Mouse (Mus musculus): ENCODE data around the gene Gm45234. TPM values are rescaled to one million over a fixed set of nuclear protein-coding genes. Genes with fewer than 3 reads are reported as not detected.
A peak's percentile ranks its signal among the peaks of the same experiment; 100 is the strongest.

The Gm45234 gene
- total and polyA plus RNA-seq, 2 experiments from 2014 or later, result not detected

DNA sequence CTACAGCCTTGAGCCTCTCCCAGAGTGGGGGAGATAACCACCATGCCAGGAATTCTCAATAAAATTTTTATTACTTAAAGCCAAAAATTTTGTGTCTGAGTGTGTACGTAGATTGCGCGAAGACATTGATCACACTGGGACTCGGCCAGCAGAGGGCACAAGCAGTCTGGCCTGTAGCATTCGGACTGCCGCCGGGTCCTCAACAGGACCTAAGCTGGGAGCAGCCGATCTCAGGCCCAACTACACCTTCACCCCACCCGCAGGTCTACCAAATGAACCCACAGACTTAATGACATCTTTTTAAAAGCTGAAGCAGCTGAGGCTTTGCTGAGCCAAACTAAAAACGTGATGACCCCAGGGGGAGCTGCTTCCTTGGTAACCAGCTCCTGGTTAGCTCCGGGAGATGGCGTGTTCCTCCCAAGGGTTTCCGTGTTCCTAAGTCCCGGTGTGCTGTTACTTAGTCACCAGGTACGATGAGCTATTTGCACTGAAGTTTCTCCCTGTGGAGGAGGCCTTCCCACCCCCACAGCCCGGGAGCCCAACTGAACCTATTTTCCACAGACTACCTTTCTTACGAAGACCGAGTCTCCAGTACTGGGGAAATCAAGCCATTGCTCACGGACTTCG is 38.8 kb downstream of the Gm45234 start:
- no peaks in the 10 kb centered on the region for H3K9me3 ChIP-seq (ENCODE audit: low read length)
- peak; percentile 76 for DNase-seq (ENCODE audit: low spot score)
- WGBS, result 60% methylated on average over 20 of the region's 20 CpGs
- no peak overlapping the region for H3K27ac ChIP-seq (ENCODE audit: low read depth, low read length)
- H3K9ac ChIP-seq (replicated peaks; ENCODE audit: low read length, poor library complexity, severe bottlenecking), result no peak overlapping the region
- TF ChIP-seq CTCF (IDR thresholded peaks at IDR 0.05), result peak; percentile 74
- ATAC-seq (ENCODE audit: low FRiP score), result no peak
- no peaks in the 10 kb centered on the region for H3K27me3 ChIP-seq (ENCODE audit: insufficient read depth, low read length)
- H3K4me3 ChIP-seq (ENCODE audit: low read depth, low read length), result no peak overlapping the region
- H3K4me1 ChIP-seq (ENCODE audit: insufficient read depth, low read length), result peaks cover 7% of the 10 kb centered on the region; the same call in 1 of the 2 replicates
- no peak overlapping the region for H3K4me2 ChIP-seq (ENCODE audit: low read depth, low read length, poor library complexity, severe bottlenecking)
- H3K36me3 ChIP-seq (ENCODE audit: insufficient read depth, low read length), result peaks cover 21% of the 10 kb centered on the region

GRCm38 (mm10) chr6:124712918-124713317 is 42.9 kb downstream of the Gm45234 start:
- H3K27ac ChIP-seq (ENCODE audit: low read depth, low read length), result peak overlapping the region; percentile 73
- no peak for TF ChIP-seq CTCF (IDR thresholded peaks at IDR 0.05)
- H3K4me2 ChIP-seq (ENCODE audit: low read depth, low read length, poor library complexity, severe bottlenecking), result peak overlapping the region; percentile 93
- peaks cover 14% of the 10 kb centered on the region; the same call in 1 of the 2 replicates for H3K4me1 ChIP-seq (ENCODE audit: insufficient read depth, low read length)
- H3K36me3 ChIP-seq (ENCODE audit: insufficient read depth, low read length), result peaks cover 21% of the 10 kb centered on the region
- ATAC-seq (ENCODE audit: low FRiP score) (no peak), DNase-seq (ENCODE audit: low spot score) (no peak)
- H3K9me3 ChIP-seq (ENCODE audit: low read length), result no peaks in the 10 kb centered on the region
- 23% methylated on average over 11 of the region's 11 CpGs for WGBS
- H3K4me3 ChIP-seq (ENCODE audit: low read depth, low read length), result peak overlapping the region; percentile 79
- H3K9ac ChIP-seq (replicated peaks; ENCODE audit: low read length, poor library complexity, severe bottlenecking), result peak overlapping the region; percentile 79
- H3K27me3 ChIP-seq (ENCODE audit: insufficient read depth, low read length), result no peaks in the 10 kb centered on the region

DNA sequence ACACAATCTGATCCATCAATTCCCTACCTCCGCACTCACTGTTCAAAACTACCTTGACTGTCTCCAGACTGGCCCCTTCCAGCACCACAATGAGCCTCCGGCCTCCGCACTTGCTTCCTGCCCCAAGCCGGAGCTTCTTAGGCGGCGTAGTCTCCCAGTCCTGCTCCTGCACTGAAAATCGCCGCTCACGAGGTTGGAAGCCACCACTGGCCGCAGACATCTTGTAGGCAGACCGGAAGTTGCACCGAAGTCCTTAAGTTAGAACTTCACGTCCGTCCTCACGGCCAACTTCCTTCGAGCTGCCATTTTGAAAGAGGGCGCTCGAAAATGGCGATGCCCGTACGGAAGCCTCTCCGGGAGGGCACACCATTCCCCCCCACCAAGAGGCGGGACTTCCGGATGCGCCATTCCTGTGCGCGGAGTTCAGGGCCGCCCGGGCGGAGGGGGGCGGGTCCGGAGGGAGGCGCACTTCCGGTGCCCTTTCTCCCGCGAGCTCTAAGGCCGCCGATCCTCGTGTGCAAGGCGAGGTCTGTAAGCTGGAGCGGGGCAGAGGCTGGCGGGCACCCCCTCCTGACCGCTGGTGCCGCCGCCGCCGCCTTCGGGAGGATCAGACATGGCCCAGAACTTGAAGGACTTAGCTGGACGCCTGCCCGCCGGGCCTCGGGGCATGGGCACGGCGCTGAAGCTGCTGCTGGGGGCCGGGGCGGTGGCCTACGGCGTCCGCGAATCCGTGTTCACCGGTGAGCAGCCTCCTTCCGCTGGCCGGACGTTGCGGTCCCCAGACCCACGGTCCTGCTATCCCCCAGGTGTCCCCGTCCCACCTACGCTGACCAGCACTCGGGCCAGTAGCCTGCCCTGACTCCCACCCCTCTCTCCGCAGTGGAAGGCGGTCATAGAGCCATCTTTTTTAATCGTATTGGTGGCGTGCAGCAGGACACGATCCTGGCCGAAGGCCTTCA is 43.7 kb downstream of the Gm45234 start, which contains the start of the genes Emg1 and Phb2:
TSS of gene Emg1 (minus strand) at position 355 of the 959 bp plus-strand sequence.
TSS of gene Phb2 (plus strand) at position 513 of the 959 bp plus-strand sequence.
- peak; percentile 97 for ATAC-seq (ENCODE audit: low FRiP score)

DNA sequence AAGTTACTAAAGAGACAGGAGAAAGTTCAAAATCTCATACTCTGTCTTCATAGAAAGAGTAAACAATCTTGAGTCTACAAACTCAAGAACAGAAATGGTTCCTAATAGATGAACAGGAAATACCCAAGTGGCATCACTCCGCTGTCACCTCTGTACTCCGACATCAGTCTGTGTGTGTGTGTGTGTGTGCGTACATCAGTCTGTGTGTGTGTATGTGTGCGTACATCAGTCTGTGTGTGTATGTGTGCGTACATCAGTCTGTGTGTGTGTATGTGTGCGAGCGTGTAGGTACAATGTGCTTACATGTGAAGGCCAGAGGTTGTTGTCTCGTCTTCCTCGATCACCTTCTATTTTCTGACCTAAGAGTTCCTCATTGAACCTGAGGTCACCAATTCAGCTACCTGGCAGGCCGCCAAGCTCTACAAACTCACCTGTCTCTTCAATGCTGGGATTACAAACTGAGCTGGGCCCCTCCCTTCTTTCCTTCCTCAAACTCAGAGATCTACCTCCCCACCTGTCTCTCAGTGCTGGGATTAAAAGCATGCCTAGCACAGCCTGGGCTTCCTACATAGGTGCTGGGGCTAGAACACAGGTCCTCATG is 47.4 kb downstream of the Gm45234 start:
- no peak for ATAC-seq (ENCODE audit: low FRiP score)
- Histone ChIP-seq H3K27ac (ENCODE audit: low read depth, low read length) (no peak overlapping the region), H3K9me3 (ENCODE audit: low read length) (no peaks in the 10 kb centered on the region), H3K4me2 (ENCODE audit: low read depth, low read length, poor library complexity, severe bottlenecking) (no peak overlapping the region), H3K9ac (replicated peaks; ENCODE audit: low read length, poor library complexity, severe bottlenecking) (no peak overlapping the region), H3K4me3 (ENCODE audit: low read depth, low read length) (no peak overlapping the region), H3K4me1 (ENCODE audit: insufficient read depth, low read length) (peaks cover 13% of the 10 kb centered on the region; the same call in 1 of the 2 replicates), H3K27me3 (ENCODE audit: insufficient read depth, low read length) (no peaks in the 10 kb centered on the region), H3K36me3 (ENCODE audit: insufficient read depth, low read length) (peaks cover 23% of the 10 kb centered on the region)
- DNase-seq (ENCODE audit: low spot score), result no peak
- no peak for TF ChIP-seq CTCF (IDR thresholded peaks at IDR 0.05)
- 94% methylated on average over 10 of the region's 10 CpGs for WGBS

More for the DNA sequence above, 43.7 kb downstream of the Gm45234 start, which contains the start of the genes Emg1 and Phb2:
- Histone ChIP-seq H3K4me3 (ENCODE audit: low read depth, low read length) (peak within 1 kb of the TSS; percentile 79), H3K4me1 (ENCODE audit: insufficient read depth, low read length) (peaks cover 14% of the 10 kb centered on the region; the same call in 1 of the 2 replicates), H3K27ac (ENCODE audit: low read depth, low read length) (peak within 1 kb of the TSS; percentile 73), H3K9me3 (ENCODE audit: low read length) (no peaks in the 10 kb centered on the region), H3K4me2 (ENCODE audit: low read depth, low read length, poor library complexity, severe bottlenecking) (peak within 1 kb of the TSS; percentile 93), H3K36me3 (ENCODE audit: insufficient read depth, low read length) (peaks cover 25% of the 10 kb centered on the region), H3K9ac (replicated peaks; ENCODE audit: low read length, poor library complexity, severe bottlenecking) (peak within 1 kb of the TSS; percentile 79), H3K27me3 (ENCODE audit: insufficient read depth, low read length) (no peaks in the 10 kb centered on the region)
- TF ChIP-seq CTCF (IDR thresholded peaks at IDR 0.05), result peak; percentile 28
- peak; percentile 98 for DNase-seq (ENCODE audit: low spot score)
- under 1% methylated on average over 60 of the region's 76 CpGs for WGBS

- Histone ChIP-seq H3K4me2 (ENCODE audit: low read depth, low read length, poor library complexity, severe bottlenecking) (no peak overlapping the region), H3K36me3 (ENCODE audit: insufficient read depth, low read length) (peaks cover 37% of the 10 kb centered on the region), H3K4me1 (ENCODE audit: insufficient read depth, low read length) (peaks cover 6% of the 10 kb centered on the region; the same call in 1 of the 2 replicates), H3K4me3 (ENCODE audit: low read depth, low read length) (no peak overlapping the region), H3K9me3 (ENCODE audit: low read length) (no peaks in the 10 kb centered on the region), H3K9ac (replicated peaks; ENCODE audit: low read length, poor library complexity, severe bottlenecking) (no peak overlapping the region), H3K27ac (ENCODE audit: low read depth, low read length) (no peak overlapping the region), H3K27me3 (ENCODE audit: insufficient read depth, low read length) (no peaks in the 10 kb centered on the region)
- no peak for DNase-seq (ENCODE audit: low spot score)
- no peak for TF ChIP-seq CTCF (IDR thresholded peaks at IDR 0.05)
- 88% methylated on average over 5 of the region's 5 CpGs for WGBS
- ATAC-seq (ENCODE audit: low FRiP score), result no peak
Observed at GRCm38 (mm10) chr6:124706061-124706627, 49.7 kb downstream of the Gm45234 start.
